In the genomic region with DNA sequence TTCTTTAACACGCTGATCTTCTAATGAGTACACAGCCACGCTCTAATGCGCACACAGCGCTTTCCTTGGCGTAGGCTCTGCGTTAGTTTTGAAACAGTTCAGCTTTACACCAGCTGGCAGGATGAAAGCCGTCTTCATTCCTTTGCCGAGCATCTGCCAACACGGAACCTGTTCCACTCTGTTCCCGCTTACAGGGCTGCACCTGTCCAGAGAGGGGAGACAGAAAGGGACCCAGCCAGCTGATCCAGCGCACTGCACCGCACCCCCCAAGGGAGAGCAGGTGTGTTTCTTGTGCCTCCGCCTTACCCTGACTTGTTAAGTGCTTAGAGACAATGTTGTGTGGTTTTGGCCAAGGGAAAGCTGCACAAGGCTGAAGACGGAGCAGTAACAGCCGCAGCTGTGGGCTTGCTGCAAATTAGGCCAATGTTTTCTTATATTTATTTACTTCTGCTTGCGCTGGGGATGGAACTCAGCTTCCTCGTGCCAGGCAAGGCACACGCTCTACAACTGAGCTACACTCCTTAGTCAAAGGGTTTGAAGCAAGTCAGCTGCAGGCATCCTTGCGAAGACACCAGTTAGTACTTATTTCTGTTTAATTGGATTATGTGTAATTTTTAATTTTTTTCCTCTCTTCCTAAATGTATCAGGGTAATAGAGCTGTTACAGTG, we compare ENCODE assay signal across 10 mouse cellular contexts. TPM values are rescaled to one million over a fixed set of nuclear protein-coding genes. Genes with fewer than 3 reads are reported as not detected.
A peak's percentile ranks its signal among the peaks of the same experiment; 100 is the strongest.
DNase-seq lines count a peak whose midpoint lies in the region; ATAC-seq and TF ChIP-seq lines count a peak whose summit lies in the region.
"Had no signal": no experiment of that assay in that cellular context is flagged by ENCODE, and none has a peak within 500 bp of the region (broad histone marks: within the 10 kb centered on the region; RNA-seq: fewer than 3 reads in every experiment).

No protein-coding gene starts in this region.

- no peak for TF ChIP-seq EP300 in stomach, postnatal 0 days (optimal IDR thresholded peaks at IDR 0.05)

- H3K9ac ChIP-seq in heart, embryonic 16.5 days (ENCODE audit: low read length) = no peak overlapping the region
- no peak overlapping the region for H3K9ac ChIP-seq in heart, embryonic 11.5 days (ENCODE audit: low read depth, low read length)
- no peak overlapping the region; the same call in 1 of the 2 replicates for H3K9ac ChIP-seq in stomach, postnatal 0 days (ENCODE audit: low read length)
- H3K9ac ChIP-seq in liver, embryonic 12.5 days = no peak overlapping the region

- 75% methylated on average over 19 of the region's 19 CpGs for WGBS in heart, embryonic 16.5 days
- 72% methylated on average over 19 of the region's 19 CpGs for WGBS in heart, embryonic 11.5 days (ENCODE audit: insufficient replicate concordance)
- 29% methylated on average over 19 of the region's 19 CpGs for WGBS in stomach, postnatal 0 days
- 67% methylated on average over 19 of the region's 19 CpGs for WGBS in liver, embryonic 12.5 days (ENCODE audit: insufficient replicate concordance)

- TF ChIP-seq CTCF in stomach, postnatal 0 days (IDR thresholded peaks at IDR 0.05; ENCODE audit: low read depth) = no peak

- peaks cover 3% of the 10 kb centered on the region for H3K9me3 ChIP-seq in heart, embryonic 16.5 days (replicated peaks; ENCODE audit: control insufficient read depth, low read length)
- H3K9me3 ChIP-seq in heart, embryonic 11.5 days (replicated peaks; ENCODE audit: control insufficient read depth, low read length) = 0 out of 2 replicates have a peak, but pooled peaks cover 3% of the 10 kb centered on the region
- no peaks in the 10 kb centered on the region for H3K9me3 ChIP-seq in stomach, postnatal 0 days (ENCODE audit: control insufficient read depth, low read length)
- H3K9me3 ChIP-seq in liver, embryonic 12.5 days (replicated peaks) = no peaks in the 10 kb centered on the region

- no peak overlapping the region for H3K4me3 ChIP-seq in heart, embryonic 16.5 days (ENCODE audit: low read length)
- H3K4me3 ChIP-seq in heart, embryonic 11.5 days (ENCODE audit: low read depth, low read length) = no peak overlapping the region
- H3K4me3 ChIP-seq in stomach, postnatal 0 days (ENCODE audit: low read depth, low read length) = no peak overlapping the region
- H3K4me3 ChIP-seq in liver, embryonic 12.5 days = no peak overlapping the region
- H3K4me3 ChIP-seq: erythroblast, embryonic 14.5 days; megakaryocyte, embryonic 14.5 days had no signal

- peak; percentile 70 for DNase-seq in brain, adult 2 months (ENCODE audit: low read depth, low spot score)
- peak; percentile 54 for DNase-seq in kidney, adult 18-20 months
- peak; percentile 33 for DNase-seq in left cerebral cortex, postnatal 14 days (ENCODE audit: low spot score in 2 of 2)
- peak; percentile 25 for DNase-seq in stomach, postnatal 0 days (ENCODE audit: low spot score)
- no peak for DNase-seq in T-cell, adult 2 months (ENCODE audit: low spot score)

- peaks cover 18% of the 10 kb centered on the region for H3K4me1 ChIP-seq in heart, embryonic 16.5 days (ENCODE audit: control insufficient read depth, insufficient read depth, low read length)
- peaks cover 5% of the 10 kb centered on the region; the same call in 1 of the 2 replicates for H3K4me1 ChIP-seq in heart, embryonic 11.5 days (ENCODE audit: control insufficient read depth, insufficient read depth, low read length)
- H3K4me1 ChIP-seq in stomach, postnatal 0 days (replicated peaks; ENCODE audit: control insufficient read depth, insufficient read depth) = 0 out of 2 replicates have a peak, but pooled peaks cover 2% of the 10 kb centered on the region
- no peaks in the 10 kb centered on the region for H3K4me1 ChIP-seq in liver, embryonic 12.5 days

- intact Hi-C loops in left cerebral cortex, postnatal 14 days (cut with DNase I) = no loop called here

- H3K27ac ChIP-seq in heart, embryonic 16.5 days (ENCODE audit: low read length) = no peak overlapping the region
- H3K27ac ChIP-seq in heart, embryonic 11.5 days (ENCODE audit: low read depth, low read length) = no peak overlapping the region
- no peak overlapping the region for H3K27ac ChIP-seq in stomach, postnatal 0 days (replicated peaks)
- H3K27ac ChIP-seq in liver, embryonic 12.5 days = no peak overlapping the region

- ATAC-seq in heart, embryonic 16.5 days (replicated peaks; ENCODE audit: extremely low read depth, insufficient read depth, low FRiP score) = 0 out of 2 replicates have a peak, but pooled peaks have one; percentile 10
- no peak for ATAC-seq in heart, embryonic 11.5 days (replicated peaks; ENCODE audit: insufficient number of reproducible peaks, low FRiP score, low TSS enrichment)
- ATAC-seq in stomach, postnatal 0 days (ENCODE audit: low FRiP score, low TSS enrichment) = no peak
- ATAC-seq in liver, embryonic 12.5 days = no peak

- H3K36me3 ChIP-seq in heart, embryonic 16.5 days (ENCODE audit: control insufficient read depth, insufficient read depth) = no peaks in the 10 kb centered on the region
- H3K36me3 ChIP-seq in heart, embryonic 11.5 days (ENCODE audit: control insufficient read depth, insufficient read depth, low read length) = no peaks in the 10 kb centered on the region
- H3K36me3 ChIP-seq in stomach, postnatal 0 days (ENCODE audit: control insufficient read depth, insufficient read depth, low read length) = no peaks in the 10 kb centered on the region
- no peaks in the 10 kb centered on the region for H3K36me3 ChIP-seq in liver, embryonic 12.5 days

- no peaks in the 10 kb centered on the region for H3K27me3 ChIP-seq in heart, embryonic 16.5 days (ENCODE audit: control insufficient read depth, insufficient read depth, low read length)
- no peaks in the 10 kb centered on the region for H3K27me3 ChIP-seq in heart, embryonic 11.5 days (ENCODE audit: control insufficient read depth, insufficient read depth, low read length)
- no peaks in the 10 kb centered on the region for H3K27me3 ChIP-seq in stomach, postnatal 0 days (ENCODE audit: control insufficient read depth, insufficient read depth, low read length)
- peaks cover 4% of the 10 kb centered on the region; the same call in 1 of the 2 replicates for H3K27me3 ChIP-seq in liver, embryonic 12.5 days (replicated peaks)
- H3K27me3 ChIP-seq: megakaryocyte, embryonic 14.5 days had no signal

- H3K4me2 ChIP-seq in heart, embryonic 16.5 days (ENCODE audit: low read depth, low read length) = no peak overlapping the region
- H3K4me2 ChIP-seq in heart, embryonic 11.5 days = no peak overlapping the region
- H3K4me2 ChIP-seq in stomach, postnatal 0 days (replicated peaks; ENCODE audit: low read depth) = peak overlapping the region; percentile 35
- H3K4me2 ChIP-seq in liver, embryonic 12.5 days = no peak overlapping the region

RNA-seq across cellular contexts. Expression of a gene that starts 36.8 kb away (rescaled TPM):
- polyA plus RNA-seq in heart, embryonic 16.5 days (2015; fragmentation: Nextera tagmentation; extraction: Ambion mirVana) = 13.1 and 14.0 TPM in 2 replicates
- polyA plus RNA-seq in heart, embryonic 11.5 days (2014; fragmentation: Nextera tagmentation; extraction: Ambion mirVana) = 18.5 and 23.0 TPM in 2 replicates
- 10 to 100 TPM; 53.9 to 58.8 TPM for total RNA-seq in left cerebral cortex, postnatal 14 days (2021)
- 9.4 and 10.0 TPM in 2 replicates for polyA plus RNA-seq in stomach, postnatal 0 days (2015; fragmentation: Nextera tagmentation; extraction: Ambion mirVana)
- polyA plus RNA-seq in liver, embryonic 12.5 days (2016; fragmentation: Nextera tagmentation; extraction: Ambion mirVana) = 9.5 and 10.2 TPM in 2 replicates
